Mouse (Mus musculus) left cerebral cortex, adult 18-20 months (tissue): Measurements from ENCODE around the gene Pomp. TPM values are rescaled to one million over a fixed set of nuclear protein-coding genes. Genes with fewer than 3 reads are reported as not detected.
"Not testable (repeated sequence)": the region's sequence is repeated elsewhere in the genome, so short reads cannot be mapped to it uniquely, and the experiment has no call there.

Experiments used
- DNase-seq, 2 experiments: peaks; one replicate each; pipeline ENCODE4 v3.0.0; 2021 to 2022; ENCODE audit warnings: low spot score in 2 of 2, mixed read lengths in 1 of 2
- total RNA-seq, 2 experiments: library from RNA; stranded (reverse); gene quantifications; 2 replicates each; pipeline ENCODE4 v1.2.3; 2021

The Pomp gene
- total RNA-seq, 2 experiments from 2014 or later = 190 to 199 TPM

DNA sequence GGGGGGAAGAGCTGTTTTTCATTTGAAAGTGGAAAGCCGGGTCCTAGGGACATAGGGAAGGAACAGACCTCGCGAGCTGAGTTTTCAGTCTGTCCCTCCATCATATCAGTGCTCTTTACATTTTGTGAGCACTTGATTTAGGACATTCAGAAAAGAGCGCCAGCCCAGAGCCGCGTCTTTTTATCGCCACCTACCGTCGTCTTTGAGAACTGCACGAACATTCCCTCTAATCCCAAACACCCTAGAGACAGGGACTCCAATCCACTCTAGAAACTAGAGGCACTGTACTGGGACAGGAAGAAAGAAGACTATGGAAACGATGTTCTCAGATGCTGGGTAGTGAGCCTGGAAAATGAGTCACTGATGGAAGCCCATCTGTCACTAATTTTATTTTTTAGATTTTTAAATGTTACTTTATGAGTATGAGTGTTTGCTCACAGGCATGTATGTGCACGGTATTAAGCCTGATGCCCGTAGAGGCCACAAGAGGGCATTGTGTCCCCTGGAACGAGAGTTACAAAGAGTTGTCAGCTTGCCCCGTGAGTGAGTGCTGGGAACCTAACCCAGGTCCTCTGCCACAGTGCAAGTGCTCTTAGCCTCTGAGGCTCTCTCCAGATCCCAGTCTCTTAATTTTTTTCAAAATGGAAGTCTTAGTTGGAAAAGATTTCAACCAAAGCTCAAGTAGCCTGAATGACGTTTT, 11.9 kb upstream of the Pomp start:
- DNase-seq = peak; percentile 66 to 73

DNA sequence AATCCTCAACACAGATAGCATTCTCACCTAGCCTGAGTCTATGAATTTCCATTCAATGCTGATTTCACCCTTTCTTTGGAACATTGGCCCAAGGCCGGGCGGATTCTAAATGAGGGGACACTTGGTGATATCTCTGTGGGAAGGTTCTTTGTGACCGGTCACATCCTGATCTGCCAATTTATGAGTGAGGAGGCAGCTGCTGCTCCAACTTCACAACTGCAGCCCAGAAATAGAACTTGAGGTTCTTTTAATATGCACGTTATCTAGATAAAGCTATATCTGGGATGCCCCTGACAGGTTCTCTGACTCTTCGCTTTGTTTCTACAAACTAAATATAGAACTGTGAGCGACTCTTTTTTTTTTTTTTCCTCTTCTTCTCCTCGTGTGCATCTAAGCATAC, 10.1 kb upstream of the Pomp start:
- no peak for DNase-seq

- DNase-seq = no peak
Measured at GRCm38 (mm10) chr5:147860076-147860448, 199 bp upstream of the Pomp start.

DNA sequence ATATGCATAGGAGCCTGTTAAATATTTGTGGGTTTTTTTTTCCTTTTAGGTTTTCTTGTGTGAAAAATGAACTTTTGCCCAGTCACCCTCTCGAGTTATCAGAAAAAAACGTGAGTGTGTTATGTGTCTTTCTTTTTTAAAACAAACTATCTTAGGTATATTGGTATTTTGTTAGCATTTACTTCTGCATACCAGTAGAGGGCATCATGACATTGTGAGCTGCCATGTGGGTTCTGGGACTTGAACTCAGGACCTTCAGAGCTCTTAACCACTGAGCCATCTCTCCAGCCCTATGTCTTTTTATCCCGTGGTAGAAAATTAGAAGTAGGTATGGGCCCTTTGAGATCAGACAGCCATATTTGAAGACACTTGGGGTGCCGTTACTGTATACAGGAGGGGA, 8.4 kb downstream of the Pomp start:
- no peak for DNase-seq

DNA sequence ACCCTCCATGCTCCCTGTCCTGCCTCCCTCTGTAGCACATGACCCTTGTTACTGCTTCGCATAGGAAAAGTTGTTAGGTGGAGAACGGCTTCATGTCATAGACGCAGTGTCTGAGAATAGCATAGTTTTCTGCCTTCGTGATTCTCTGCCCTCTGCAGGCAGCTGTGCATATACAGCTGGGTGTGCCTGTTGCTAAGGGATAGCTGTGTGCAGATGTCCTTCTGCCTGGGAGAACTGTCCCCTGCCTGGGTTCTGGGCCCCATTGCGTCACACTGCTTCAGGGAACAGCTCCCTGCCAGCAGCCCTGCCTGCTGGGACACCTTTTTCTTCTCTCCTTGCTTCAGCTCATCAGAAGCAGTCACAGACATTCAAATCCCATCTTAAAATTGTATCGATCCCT, 9.3 kb downstream of the Pomp start:
- DNase-seq = no peak

GRCm38 (mm10) chr5:147870296-147870695, 10.0 kb downstream of the Pomp start:
- no peak for DNase-seq

DNA sequence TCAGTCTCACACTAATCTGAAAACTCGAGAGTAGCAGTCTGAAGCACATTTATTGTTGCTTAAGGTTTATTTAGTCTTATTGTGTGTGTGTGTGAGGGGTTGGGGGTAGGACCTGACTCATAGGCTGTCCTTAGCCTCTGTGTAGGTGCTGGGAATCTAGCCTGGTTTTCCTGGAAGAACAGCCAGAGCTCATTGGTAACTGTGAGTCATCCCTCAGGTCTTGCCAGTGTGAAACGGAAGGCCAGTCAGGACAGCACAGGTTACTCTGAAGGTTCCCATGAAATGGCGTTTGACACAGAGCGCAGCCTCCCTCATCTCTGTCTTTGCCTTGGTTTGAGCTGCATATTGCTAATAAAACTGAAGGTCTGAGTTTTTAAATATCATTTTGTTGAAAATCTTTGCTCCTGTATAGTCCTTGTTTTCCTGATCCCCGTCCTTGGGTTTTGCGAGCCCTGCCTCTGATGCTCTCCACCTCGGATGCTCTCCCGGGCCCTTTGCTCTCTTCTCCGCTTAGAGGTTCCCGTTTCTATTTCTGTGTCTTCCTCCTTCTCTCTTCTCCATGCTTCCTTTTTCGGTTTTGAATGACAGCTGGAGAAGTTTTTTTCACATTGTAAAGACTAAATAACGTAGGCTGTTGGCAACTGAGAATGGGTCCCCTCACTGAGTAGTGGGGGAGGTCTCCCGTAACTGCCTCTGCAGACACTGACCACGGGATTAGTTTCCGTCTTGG, 11.0 kb downstream of the Pomp start:
- no peak for DNase-seq

DNA sequence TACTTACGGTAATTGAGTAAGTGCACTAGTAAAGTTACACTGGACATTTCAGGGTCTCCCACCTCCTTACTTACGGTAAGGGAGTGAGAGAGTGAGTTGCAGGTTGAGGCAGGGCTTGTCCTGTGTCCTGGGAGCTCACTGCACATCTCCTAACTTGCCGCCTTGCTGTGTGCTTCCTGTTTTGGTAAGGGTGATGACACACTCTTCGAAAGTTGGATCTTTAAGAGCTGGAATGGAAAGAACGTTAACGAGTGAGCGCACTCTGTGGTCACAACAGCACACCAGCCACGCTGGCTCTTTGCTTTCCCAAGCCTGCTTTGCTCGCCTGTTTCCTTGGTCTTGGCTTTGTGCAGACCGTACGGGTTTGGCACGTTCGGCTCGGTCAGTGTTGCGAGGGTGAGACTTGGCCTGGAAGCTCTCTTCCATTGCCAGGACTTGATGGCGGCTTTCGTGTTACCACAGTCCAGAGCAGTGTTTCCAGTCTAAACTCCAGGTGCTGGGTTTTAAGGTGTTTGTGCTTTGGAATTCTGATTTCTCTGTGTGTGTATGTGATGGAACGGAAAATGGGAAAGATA, 14.3 kb downstream of the Pomp start:
- DNase-seq = no peak

DNA sequence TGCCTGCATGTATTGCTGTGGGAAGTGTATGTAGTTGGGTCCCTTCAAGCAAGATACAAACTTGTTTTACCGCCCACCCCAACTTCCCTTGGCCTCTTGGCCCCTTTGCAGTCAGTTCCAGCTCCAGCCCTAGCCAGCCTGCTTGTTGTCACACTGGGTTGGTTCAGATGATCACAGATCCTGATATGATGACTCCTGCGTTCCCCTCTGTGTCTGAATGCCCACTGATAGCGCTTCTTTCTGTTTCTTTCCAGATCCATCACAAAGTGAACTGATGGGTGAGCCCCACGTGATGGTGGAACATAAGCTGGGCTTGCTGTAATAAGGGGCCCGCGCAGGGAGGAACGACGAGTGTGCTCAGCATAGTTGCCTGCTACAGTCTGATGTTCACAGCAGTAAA, 14.9 kb downstream of the Pomp start:
- no peak for DNase-seq

GRCm38 (mm10) chr5:147877520-147877919, 17.3 kb downstream of the Pomp start:
- DNase-seq = no peak

- DNase-seq = no peak
Measured at GRCm38 (mm10) chr5:147879971-147880682, 19.9 kb downstream of the Pomp start.

- DNase-seq = no peak
Measured at GRCm38 (mm10) chr5:147883581-147883980, 23.3 kb downstream of the Pomp start.

DNA sequence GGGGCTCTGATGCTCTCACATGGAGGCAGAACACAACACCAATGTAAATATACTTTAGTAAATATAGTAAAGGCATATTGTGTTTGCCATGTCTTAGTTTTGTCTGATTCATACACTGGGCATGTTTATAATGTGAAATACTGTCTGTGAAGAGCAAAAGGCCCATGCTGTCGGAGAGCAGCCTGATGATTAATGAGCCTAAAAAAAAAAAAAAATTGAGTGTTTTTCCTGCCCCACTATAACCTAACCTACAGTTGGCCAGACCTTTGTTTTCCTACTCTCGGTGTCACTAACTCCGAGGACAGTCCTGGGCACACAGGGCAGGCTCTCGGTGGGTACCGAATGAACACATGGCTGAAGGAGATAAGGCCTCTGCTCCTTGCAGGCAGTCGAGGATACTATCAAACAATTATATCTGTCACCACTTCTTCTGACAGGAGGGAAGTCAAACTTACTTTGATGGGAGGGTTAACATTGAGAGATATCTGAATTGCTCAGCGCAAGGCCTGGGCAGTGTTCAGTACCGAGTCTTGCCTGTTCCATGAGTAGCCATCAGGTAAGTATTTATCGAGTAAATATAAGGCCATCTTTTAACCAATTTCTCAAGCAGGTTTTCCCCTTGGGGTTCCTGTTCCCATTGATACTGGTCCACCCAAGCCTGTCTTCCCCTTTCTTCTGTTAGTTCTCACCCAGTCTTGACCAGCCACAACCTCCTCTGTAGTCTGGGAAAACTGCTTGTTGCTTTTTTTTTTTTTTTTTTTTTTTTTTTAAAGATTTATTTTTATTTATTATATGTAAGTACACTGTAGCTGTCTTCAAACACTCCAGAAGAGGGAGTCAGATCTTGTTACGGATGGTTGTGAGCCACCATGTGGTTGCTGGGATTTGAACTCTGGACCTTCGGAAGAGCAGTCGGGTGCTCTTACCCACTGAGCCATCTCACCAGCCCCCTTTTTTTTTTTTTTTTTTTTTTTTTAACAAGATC, 28.3 kb downstream of the Pomp start:
- DNase-seq = no peak

GRCm38 (mm10) chr5:147892735-147893134, 32.5 kb downstream of the Pomp start:
- DNase-seq = no peak

DNA sequence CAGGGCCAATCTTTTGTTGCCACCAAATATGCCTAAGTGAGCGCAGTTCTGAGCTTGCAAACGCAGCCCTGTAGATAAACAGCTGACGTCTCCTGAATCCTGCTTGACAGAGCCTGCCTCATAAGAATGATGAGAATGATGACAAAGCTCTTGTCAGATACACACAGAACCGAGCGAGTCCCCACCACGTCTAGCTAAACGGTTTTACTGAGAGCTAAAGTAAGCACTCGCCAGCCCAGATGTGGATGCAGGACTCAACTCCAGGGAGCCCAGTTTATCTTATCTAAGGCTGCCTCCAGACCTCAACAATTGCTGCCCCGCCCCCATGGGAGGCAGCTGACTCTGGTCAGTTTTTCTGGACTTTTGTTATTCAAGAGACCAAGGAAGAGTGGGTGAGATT, 32.9 kb downstream of the Pomp start:
- no peak for DNase-seq

DNA sequence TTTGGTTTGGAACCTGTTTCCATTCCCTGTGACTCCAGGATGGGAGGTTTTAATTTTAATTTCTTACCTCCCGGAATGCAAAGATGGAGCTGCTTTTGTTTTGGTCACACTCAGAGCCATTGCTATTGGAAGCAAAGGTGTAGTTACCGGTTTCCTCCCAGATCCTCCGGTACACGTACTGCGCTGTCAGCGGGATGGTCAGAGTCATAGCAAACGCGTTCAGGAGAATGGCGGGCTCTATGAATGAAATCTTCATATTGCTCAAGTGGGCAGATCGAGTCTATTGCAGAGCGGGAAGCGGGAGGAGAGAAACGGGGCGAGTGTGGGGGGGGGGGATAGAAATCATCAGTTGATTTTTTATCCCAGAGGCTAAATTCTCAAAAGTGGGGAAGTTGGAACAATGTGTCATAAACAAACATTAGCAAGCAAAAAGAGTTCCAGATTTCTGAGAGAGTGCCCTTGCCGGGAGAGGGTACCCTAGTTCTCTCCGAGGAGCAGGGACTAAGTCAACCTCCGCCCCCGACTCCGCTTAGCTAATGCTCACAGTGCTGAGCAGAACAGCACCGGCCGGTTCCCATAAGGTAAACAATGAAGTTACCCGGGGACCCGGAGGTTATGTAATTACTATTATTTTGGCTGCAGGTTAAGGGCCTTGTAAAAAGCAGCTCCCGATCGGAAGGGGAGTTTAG, 33.6 kb downstream of the Pomp start:
- no peak for DNase-seq

DNA sequence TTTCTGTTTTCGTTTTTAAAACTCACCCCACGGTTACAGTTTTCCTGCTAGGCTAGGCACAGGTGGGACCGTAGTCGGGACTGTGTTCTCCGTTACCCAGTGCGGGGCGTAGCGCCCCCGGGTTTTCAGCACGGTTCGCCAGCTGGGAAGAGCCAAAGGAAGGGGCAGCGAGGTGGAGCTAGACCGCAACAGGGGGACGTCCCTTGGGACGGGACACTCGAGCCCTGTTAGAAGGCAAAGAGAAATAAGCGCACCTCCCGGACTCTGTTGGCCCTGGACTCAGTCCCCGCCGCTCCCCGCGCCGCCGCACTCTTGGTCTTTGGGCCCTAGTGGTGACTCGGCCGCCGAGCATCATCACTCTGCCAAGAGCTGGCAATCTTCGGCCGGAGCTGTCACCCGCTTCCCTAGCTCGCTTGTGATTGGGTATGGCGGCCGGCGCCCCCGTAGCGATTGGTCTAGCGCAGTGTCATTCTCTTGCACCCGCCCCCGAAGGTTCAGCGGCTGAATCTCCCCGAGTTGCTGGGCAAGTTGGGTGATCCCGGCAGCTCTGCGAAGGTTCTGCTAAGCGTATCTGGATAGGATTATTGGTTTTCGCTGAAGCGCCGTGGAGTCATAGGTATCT, 34.3 kb downstream of the Pomp start, which contains the start of gene Slc46a3:
Slc46a3 (minus strand) TSS at position 361 of the 622 bp plus-strand sequence.
- DNase-seq = peak; percentile 92

DNA sequence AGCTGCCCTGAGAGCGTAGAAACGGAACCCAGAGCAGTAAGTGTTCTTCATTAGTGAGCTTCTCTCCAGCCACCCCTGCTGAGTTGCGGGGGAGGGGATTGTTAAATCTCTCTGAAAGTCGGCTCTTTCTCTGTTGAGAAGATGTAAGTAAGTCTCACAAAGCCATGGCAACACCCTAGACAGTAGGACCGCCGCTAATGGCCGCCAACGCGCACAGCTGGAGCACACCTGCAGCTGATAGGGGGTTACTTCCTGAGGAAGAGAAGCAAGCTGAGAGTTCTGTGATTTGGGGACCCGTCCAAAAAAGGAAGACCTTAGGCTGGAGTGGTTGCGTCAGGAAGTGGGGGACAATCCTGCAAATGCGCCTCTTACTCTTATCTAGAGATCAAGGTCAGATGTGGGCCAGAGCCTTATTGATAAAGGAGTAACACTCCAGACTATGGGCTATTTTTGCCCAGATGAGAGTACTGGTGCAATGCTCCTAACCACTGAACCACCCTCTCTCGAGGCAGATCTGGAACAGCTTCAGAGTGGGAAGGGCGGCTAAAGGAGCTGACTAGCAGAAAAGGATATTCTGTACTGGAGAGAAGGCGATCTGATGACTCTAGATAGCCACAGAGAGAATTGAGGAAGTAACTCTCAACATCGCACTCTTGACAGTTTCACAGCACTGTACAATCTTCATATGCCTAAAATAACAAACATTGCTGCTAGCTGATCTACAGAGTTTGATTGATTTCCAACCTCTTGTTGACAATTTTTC, 35.4 kb downstream of the Pomp start:
- DNase-seq = no peak

DNA sequence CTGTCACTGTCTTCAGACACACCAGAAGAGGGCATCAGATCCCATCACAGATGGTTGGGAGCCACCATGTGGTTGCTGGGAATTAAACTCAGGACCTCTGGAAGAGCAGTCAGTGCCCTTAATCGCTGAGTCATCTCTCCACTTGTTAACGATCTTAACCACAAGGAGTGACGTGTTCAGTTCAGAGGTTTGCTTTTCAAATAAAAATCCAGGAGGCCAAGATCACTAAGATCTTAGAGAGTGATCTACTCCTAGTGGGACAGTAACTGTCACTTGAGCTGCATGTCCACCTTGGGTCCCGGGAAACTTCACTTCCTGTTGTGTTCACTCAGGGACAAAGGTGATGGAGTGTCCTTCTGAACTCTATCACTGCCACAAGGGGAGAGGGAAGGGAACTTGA, 36.2 kb downstream of the Pomp start:
- DNase-seq = not testable (repeated sequence)
